Mouse (Mus musculus) heart, postnatal 4 days (tissue): ENCODE measurements around the gene Pomc. TPM values are rescaled to one million over a fixed set of nuclear protein-coding genes. Genes with fewer than 3 reads are reported as not detected.
A peak's percentile ranks its signal among the peaks of the same experiment; 100 is the strongest.
"Not testable (repeated sequence)": the region's sequence is repeated elsewhere in the genome, so short reads cannot be mapped to it uniquely, and the experiment has no call there.

ENCODE experiments used
- DNase-seq: peaks from one replicate; pipeline ENCODE4 v3.0.0; 2021
- total RNA-seq, 2 experiments: library from RNA; stranded (reverse); gene quantifications; 2 replicates each; pipeline ENCODE4 v1.2.3; 2021

Pomc gene
- total RNA-seq, 2 experiments from 2014 or later, result 0.29 TPM; not detected in 1

DNA sequence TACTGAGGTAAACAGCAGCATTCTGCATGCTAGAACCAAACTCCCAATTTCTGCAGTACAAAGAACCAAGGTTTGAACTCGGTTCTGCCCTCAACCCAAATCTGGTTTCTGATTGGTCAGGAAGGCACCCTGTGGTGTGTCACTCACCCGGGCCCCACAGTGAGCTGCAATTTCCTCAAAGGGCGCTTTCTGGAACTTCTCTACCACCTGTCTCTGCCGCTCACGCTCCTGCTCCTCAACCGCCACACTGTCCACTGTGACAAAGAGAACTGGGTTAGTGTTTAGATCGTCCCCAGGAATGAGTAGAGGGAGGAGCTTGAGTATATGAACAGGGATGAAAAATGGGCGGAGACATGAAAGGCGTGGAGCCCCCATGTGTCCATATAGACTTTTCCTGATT, 13.6 kb downstream of the Pomc start:
- DNase-seq, result no peak

DNA sequence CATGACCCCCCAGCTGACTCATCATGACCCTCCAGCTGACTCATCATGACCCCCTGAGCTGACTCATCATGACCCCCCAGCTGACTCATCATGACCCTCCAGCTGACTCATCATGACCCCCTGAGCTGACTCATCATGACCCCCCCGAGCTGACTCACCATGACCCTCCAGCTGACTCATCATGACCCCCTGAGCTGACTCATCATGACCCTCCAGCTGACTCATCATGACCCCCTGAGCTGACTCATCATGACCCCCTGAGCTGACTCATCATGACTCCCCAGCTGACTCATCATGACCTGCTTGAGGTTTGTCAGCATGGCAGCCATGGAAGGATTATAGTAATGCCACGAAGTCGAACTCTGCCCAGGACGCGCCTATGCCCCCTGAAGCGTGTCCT, 18.4 kb downstream of the Pomc start:
- not testable (repeated sequence) for DNase-seq

DNA sequence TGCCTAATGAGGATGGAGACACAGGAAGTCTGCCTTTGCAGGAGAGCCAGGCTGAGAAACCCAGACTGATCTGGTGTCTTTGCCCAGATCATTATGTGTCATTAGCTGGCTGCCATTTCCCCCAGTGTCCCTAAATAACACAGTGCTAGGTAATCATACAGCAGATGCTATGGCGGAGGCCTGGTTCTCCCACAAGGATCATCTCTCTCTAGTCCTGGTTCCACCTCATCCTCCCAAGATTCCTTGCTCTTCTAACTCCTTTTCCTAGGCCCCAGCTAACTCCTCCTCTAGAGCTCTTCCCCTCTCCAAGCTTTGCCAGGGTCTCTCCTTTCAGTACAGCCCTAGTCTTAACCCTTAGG, 26.2 kb downstream of the Pomc start:
- DNase-seq, result no peak

DNA sequence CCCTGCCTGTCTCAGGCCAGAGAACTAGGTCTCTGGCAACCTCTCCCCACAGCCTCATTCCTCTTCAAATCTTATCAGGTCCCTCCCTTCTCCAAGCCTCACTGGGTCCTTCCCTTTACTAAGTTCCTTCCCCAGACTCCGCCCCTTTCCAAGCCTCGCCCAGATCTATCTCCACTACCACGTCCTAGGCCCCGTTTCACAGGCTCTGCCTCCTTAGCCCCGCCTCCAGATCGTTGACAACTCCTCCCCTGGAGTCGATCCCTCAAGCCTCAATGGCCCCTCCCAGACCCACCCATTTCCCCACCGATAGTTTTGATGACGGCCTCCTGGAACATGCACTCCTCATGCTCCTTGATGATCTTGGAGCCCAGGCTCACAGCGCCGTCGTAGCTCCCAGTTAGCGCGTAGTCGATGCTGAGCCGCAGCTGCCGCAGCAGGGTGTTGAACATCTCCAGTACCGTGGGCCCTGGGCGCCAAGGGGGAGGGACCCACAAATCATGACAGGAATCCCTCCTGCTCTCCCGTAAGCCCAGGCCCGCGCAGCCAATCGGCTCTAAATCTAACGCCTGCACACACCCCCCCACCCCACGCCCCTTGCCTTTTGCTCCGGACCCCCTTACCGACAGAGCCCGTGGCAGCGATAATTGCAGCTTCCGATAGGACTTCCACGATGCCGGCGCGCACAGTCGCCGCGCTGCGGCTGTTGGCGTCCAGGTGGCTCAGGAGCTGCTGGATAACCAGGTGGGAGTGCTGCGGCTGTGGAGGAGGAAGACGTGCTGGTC, 26.8 kb downstream of the Pomc start:
- peak; percentile 86 for DNase-seq

DNA sequence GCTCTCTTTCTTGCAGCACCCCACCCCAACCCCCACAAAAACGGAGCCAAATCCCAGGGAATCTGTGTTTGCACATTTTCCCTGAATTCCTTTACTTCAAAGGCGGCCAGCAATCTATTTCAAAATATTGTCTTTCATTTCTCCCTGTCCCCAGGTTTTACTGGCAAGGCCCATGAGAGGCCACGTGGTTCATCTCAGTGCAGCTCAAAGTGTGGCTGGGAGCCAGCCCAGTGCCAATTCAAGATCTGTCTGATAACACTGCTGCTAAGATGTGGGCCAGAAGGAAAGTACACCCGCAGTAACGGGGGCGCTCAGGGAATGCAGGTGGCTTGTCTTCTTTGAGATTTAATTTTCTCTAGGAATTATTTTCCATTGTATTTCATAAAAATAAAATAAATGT, 27.5 kb downstream of the Pomc start:
- DNase-seq, result no peak

DNA sequence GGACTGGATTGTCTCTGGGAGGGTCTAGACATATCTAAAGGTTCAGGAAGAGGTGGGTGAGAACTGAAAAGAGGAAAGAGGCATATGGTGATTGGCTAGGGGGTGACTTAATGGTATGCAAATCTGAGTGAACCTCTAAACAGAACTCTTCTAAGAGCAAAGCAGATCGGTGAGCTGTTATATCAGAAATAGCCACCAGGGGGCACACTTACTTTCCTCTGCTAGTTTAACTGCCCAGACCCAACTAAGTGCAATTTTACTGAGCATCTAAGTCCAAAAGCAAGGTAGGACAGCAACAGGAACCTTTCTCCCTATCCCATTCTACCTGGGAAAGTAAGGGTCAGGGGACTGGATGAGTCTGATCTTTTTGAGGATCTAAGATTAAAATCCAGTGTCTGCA, 29.0 kb downstream of the Pomc start:
- DNase-seq, result peak; percentile 86

DNA sequence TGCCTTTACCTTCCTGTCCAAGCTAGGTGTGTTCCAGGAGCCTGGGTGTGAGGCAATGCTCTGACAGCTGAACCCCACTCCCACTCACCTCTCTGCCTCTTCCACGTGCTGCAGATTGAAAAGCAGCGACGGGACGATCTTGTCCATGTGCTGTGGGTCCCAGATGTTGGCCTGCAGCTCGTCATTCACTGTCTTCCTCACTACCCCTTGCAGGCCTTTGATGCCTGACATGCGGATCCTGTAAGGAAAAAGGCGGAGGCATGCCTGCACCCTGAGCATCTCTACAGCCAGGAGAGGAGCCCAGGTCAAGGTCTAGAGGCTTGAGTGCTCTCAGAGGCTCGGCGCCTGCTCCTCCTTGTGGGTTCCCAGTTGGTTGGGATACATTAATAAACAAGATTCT, 29.7 kb downstream of the Pomc start:
- DNase-seq, result no peak

DNA sequence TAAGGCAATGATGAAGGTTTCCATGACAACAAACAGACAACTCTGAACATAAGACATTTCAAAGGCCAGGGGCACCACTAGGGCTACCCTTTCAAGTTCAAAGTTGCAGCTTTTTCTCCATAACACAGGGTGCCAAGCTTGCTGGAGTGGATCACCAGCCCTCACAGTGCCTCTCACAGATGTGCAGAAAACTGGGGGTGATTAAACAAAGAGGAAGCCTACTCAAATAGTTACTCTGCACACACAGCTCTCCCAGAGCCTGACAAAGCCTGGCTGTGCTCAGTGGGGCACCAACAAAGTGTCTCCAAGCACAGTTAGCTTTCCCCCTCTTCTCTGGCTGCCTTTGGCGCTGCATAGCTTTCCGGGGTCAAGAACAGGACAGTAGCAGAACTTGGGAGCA, 35.2 kb downstream of the Pomc start:
- no peak for DNase-seq

DNA sequence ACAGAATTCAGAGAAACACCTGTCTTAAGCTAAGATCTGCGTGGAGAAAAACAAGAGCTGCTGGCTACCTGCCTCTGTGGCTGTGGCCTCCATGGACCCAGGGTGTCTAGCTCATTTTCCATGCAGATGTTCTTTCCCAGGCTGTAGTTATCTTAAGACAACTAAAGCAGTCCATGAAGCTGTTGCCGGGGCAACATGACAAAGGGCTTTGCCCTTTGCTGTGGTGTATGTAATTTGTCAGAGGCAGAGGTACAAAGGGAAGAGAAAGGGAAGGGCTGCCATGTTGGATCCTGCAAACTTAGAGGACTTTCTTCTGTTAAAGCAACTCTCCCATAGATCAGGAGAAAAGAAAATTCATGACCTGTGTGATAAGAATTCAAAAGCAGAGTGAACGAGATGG, 36.3 kb downstream of the Pomc start:
- DNase-seq, result no peak

DNA sequence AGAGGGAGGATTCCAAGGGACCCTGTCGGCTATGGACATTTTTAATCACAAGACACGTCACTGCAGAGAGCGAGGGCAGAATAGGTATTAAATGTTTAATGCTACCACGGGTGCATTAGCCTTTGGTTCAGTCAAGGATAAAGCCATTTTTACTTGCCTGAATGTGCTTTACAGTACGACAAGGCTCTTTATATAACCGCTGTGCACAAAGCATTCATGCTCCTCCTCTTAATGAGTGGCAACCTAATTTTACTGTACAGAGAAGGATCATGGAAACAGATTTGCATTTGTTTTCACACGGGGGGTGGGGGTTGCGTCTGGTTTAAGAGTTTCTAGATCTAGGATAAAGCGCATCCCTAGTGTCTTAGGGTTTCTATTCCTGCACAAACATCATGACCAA, 42.0 kb downstream of the Pomc start:
- DNase-seq, result no peak

DNA sequence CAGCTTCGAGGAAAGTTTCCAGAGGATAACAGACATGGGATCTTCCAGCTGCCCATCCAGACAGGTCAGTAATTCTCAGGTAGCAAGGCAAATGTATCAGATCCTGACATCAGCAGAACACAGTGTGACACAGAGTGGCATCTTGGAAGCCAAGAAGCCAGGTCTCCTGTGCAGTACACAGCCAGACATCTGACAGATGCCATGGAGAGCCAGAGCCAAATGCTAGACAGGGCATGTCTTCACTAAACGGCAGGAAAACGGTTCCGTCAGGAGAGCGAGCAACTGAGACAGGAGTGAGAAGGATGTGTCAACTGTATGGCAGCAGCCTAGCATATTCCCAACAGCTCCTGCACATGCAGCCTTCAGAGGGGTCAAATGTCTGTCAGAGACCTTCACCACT, 45.7 kb downstream of the Pomc start:
- DNase-seq, result no peak

DNA sequence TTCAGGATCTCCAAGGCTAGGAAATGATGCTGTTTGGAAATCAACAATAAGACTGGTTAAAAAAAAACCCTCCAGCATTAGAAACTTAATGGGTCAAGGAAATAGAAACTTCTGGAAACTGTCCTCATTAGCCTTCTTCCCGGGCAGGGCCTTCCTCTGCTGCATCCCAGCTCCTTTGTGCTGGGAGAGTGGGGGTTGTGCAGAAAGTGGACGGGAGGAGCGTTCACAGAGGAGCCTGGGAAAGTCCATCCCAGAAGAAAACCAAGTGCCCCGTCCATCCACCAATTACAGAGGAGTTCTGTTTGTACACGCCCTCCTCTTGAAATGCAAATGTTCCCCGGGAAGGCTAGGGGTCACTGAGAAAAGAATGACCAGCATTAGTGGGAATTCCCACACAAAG, 49.9 kb downstream of the Pomc start:
- DNase-seq, result peak; percentile 52

DNA sequence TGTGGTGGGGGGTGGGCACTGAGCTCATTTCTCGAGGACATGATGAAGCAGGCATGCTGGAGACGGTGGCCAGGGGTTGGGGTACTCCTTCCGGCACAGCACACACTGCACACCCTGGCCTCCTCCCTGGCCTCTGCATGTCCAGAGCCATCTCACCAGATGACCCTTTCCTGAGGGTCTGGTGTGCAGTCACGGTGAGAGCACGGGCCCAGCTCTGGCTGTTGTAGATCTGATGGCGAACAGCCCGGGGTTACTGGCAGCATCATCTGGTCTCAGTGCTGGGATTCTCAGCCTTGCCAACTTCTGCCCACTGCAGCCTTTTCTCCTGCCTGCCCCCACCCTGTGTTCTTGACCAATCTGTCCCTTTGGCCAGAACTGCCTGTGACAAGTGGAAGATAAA, 51.3 kb downstream of the Pomc start:
- peak; percentile 38 for DNase-seq

DNA sequence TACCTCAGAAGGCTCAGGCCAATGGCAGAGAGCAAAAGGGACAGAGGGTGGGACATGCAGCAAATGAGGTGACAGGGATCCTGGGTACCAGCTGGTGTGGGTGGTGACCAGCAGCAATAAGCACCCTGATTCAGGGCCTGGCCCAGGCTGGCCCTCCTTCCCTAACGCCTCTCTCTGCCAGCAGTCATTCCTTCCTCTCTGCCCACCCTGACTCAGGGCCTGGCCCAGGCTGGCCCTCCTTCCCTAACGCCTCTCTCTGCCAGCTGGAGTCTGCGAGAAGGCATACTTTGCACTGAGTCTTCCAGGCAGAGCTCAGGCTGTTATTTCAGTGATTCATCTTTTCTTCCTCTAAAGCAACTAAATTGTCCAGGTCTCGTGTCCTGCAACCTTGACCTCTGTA, 52.4 kb downstream of the Pomc start:
- peak; percentile 35 for DNase-seq

DNA sequence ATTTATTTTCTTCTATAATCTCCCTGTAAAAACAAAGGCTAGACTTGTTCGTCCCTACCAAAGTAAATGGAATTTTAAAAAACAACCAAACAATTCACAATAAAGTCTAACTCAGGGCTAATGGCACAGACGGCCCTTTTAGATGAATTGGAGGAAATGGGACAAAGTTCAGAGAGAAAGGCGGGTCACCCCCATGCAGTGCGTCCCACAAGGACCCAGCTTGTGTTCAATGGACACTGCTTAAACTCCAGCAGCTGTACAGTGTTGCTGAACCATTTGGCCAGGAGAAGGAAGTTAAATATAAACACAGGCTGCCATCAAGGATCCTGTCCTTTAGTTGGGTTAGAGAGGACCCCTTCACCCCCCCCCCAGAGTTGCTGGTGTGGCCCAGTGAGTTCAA, 53.0 kb downstream of the Pomc start:
- DNase-seq, result peak; percentile 33

DNA sequence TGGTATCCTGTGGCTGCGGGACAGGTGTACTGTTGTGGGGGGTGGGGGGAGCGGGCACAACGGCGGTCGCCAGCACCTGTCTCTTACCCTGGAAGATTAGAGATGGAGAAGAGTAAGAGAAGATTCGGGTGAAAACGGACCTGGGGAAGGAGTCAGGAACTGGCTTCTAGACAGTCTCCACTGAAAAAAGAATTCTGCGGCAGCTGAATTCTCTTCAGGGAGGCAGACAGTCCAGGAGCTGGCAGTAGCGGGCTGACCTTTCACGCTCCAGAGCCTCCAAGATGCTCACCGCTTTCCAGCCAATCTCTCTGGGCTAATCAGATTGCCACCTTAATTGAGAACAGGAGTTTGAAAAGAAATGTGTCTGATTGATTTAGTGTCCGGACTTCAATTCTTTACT, 54.0 kb downstream of the Pomc start:
- DNase-seq, result no peak

Other genes starting within 250 kb of the Pomc start
- gene Dnmt3a, start 148.9 kb upstream of the Pomc start, total RNA-seq, result 100 to 1,000 TPM; 118 TPM
- gene Efr3b, start 84.0 kb downstream of the Pomc start, total RNA-seq, result 1 to 10 TPM; 8.4 to 9.6 TPM
- 1 to 10 TPM; 8.2 to 9.4 TPM for gene Dnajc27, start 127.6 kb downstream of the Pomc start, total RNA-seq
- 1 to 10 TPM; 5.5 to 5.7 TPM for gene Adcy3, start 178.2 kb downstream of the Pomc start, total RNA-seq